Mouse (Mus musculus) forebrain, postnatal 0 days (tissue): ENCODE measurements around the gene Gm9821. TPM values are rescaled to one million over a fixed set of nuclear protein-coding genes. Genes with fewer than 3 reads are reported as not detected.

Experiments used
- ATAC-seq: fragments of 200-750 bp; cut with Nextera tagmentation; 2 replicates; pipeline ENCODE4 v1.8.0; 2017; ENCODE audit warnings: mild to moderate bottlenecking, moderate library complexity
- DNase-seq: peaks from one replicate; pipeline ENCODE4 v3.0.0-alpha.2; 2015
- H3K27ac ChIP-seq: fragments of 300-500 bp; sonication (generic); 2 replicates; pipeline ENCODE4 v1.5.1; 2014; ENCODE audit warnings: low read depth, mild to moderate bottlenecking, antibody characterized with exemption, low read length, moderate library complexity, mixed read lengths
- H3K27me3 ChIP-seq: fragments of 300-500 bp; sonication (generic); 2 replicates; pipeline ENCODE4 v1.6.1; 2014; ENCODE audit warnings: mild to moderate bottlenecking, low read length, mixed read lengths; ENCODE audit not compliant: insufficient read depth
- H3K36me3 ChIP-seq: fragments of 300-500 bp; sonication (generic); 2 replicates; pipeline ENCODE4 v1.6.1; 2014; ENCODE audit warnings: mild to moderate bottlenecking, moderate library complexity; ENCODE audit not compliant: insufficient read depth
- H3K4me1 ChIP-seq: fragments of 300-500 bp; sonication (generic); 2 replicates; pipeline ENCODE4 v1.6.1; 2014; ENCODE audit warnings: antibody characterized with exemption; ENCODE audit not compliant: insufficient read depth
- H3K4me2 ChIP-seq: fragments of 300-500 bp; sonication (generic); 2 replicates; pipeline ENCODE4 v1.6.1; 2014; ENCODE audit warnings: low read depth, mild to moderate bottlenecking, moderate library complexity
- H3K4me3 ChIP-seq: fragments of 300-500 bp; sonication (generic); 2 replicates; pipeline ENCODE4 v1.5.1; 2014; ENCODE audit warnings: low read depth, low read length, mixed read lengths
- H3K9ac ChIP-seq: fragments of 300-500 bp; sonication (generic); 2 replicates; pipeline ENCODE4 v1.6.1; 2014; ENCODE audit warnings: mild to moderate bottlenecking
- H3K9me3 ChIP-seq: fragments of 300-500 bp; sonication (generic); 2 replicates; pipeline ENCODE4 v1.6.1; 2016; ENCODE audit warnings: low read length
- CTCF ChIP-seq: sonication (generic); IDR thresholded peaks from 2 replicates; pipeline ENCODE4 v1.5.1; 2016; ENCODE audit warnings: antibody characterized with exemption, control low read depth, low read depth
- WGBS: fragments of 180-500 bp; shearing (Covaris S2); extraction: QIAGEN DNeasy Blood & Tissue Kit; methylation state at CpG from one replicate; pipeline ENCODE4 v1.1.7; 2014; 5-methylcytosine and 5-hydroxymethylcytosine counted together
- polyA plus RNA-seq: library from polyadenylated mRNA; unstranded; fragments of >200 nt; fragmentation: Nextera tagmentation; extraction: Ambion mirVana; gene quantifications from 2 replicates; pipeline ENCODE4 v1.2.1, GENCODE M21; 2015
- total RNA-seq: library from RNA; depleted of rRNA; stranded (reverse); fragments of >200 nt; gene quantifications from 2 replicates; pipeline ENCODE4 v1.2.3, GENCODE M21; 2014

The Gm9821 gene
- total and polyA plus RNA-seq, 2 experiments from 2014 or later: not detected

- peak; percentile 78 for TF ChIP-seq CTCF
These were observed 23.5 kb upstream of the Gm9821 start for GRCm38 (mm10) chr2:91921790-91922570.

DNA sequence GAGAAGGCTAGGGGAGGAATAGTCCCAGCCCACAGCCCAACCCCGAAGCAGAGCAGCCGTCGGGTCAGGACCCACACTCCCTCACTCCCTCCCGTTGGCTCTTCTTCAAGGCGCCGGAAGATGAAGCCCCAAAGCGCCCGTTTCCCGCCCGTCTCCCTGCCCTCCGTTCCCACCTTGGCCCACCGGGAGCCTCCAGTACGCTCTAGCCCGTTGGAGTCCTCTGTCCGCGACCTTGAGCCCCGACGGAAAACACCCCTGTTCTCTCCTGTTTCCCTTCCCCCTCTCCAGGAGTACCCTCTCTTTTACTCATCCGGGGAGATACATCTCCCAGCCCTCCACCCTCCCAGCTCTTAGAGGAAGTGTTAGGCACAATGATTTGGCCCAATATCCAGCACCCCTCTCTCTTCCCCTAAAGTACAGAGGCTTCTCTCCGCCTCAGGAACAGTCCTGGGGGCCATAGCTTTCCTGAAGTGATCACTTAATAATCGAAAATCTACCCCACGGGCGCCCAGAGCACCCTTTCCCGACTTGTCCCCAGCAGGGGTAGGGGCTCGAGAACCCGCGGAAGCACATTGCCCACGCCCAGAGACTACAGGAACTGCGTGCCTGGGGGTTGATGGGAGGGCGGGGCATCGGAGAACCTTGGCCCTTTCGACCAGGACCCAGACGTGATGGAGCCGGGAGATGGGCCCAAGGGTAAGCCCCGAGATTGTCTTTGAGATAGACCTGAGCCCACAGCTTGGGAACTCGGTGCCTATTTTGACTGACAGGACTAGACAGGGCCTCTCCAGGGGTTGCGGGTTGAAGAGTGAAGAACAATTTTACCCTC, 22.7 kb upstream of the Gm9821 start:
- no peak overlapping the region for H3K27ac ChIP-seq
- H3K4me1 ChIP-seq: no peaks in the 10 kb centered on the region; the same call in none of the 2 replicates
- H3K27me3 ChIP-seq: peaks cover 19% of the 10 kb centered on the region
- DNase-seq: no peak
- H3K9ac ChIP-seq: no peak overlapping the region; the same call in 1 of the 2 replicates
- WGBS: 4% methylated on average over 37 of the region's 37 CpGs
- peak overlapping the region; percentile 94 for H3K4me2 ChIP-seq
- H3K36me3 ChIP-seq: peaks cover 11% of the 10 kb centered on the region
- TF ChIP-seq CTCF: no peak
- ATAC-seq: no peak
- H3K9me3 ChIP-seq: no peaks in the 10 kb centered on the region
- peak overlapping the region; percentile 63 for H3K4me3 ChIP-seq

More at GRCm38 (mm10) chr2:91921790-91922570, 23.5 kb upstream of the Gm9821 start:
- H3K36me3 ChIP-seq: peaks cover 19% of the 10 kb centered on the region
- H3K4me3 ChIP-seq: peak overlapping the region; percentile 63
- H3K4me1 ChIP-seq: no peaks in the 10 kb centered on the region; the same call in none of the 2 replicates
- H3K9me3 ChIP-seq: no peaks in the 10 kb centered on the region
- H3K4me2 ChIP-seq: peak overlapping the region; percentile 94
- H3K27me3 ChIP-seq: peaks cover 19% of the 10 kb centered on the region
- H3K27ac ChIP-seq: 0 out of 2 replicates have a peak overlapping the region, but pooled peaks have one; percentile 9
- ATAC-seq (peak; percentile 80), DNase-seq (peak; percentile 90)
- WGBS: under 1% methylated on average over 62 of the region's 64 CpGs
- H3K9ac ChIP-seq: peak overlapping the region; percentile 60

GRCm38 (mm10) chr2:91923415-91924337, 21.8 kb upstream of the Gm9821 start:
- Histone ChIP-seq H3K9ac (no peak overlapping the region; the same call in 1 of the 2 replicates), H3K4me3 (peak overlapping the region; percentile 63), H3K27ac (no peak overlapping the region), H3K9me3 (no peaks in the 10 kb centered on the region), H3K36me3 (peaks cover 2% of the 10 kb centered on the region; the same call in 1 of the 2 replicates), H3K27me3 (peaks cover 19% of the 10 kb centered on the region), H3K4me1 (no peaks in the 10 kb centered on the region; the same call in none of the 2 replicates), H3K4me2 (peak overlapping the region; percentile 94)
- 4% methylated on average over 54 of the region's 54 CpGs for WGBS
- peak; percentile 83 for DNase-seq
- peak; percentile 38 for ATAC-seq
- peak; percentile 85 for TF ChIP-seq CTCF

DNA sequence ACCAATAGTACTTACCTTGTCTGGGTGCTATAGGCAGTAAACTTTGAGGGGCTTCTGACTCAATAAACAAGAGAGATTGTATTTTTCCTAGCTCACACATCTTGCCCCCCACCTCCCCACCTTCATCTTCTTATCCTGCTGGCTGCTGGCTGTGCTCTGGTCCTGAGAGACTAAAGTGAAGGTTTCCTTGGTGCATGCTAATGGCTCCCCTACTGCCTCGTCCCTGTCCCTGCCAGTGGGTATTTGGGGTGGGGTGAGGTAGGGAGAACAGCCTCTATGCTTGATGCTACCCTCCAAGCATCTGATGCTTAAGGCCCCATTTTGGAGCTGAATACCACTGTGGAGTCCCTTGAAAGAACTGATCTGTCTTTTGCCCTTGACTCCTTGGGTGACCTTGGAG, 20.8 kb upstream of the Gm9821 start:
- H3K4me2 ChIP-seq: no peak overlapping the region
- H3K4me1 ChIP-seq: no peaks in the 10 kb centered on the region; the same call in none of the 2 replicates
- ATAC-seq (no peak), DNase-seq (no peak)
- no peak overlapping the region for H3K27ac ChIP-seq
- no peaks in the 10 kb centered on the region for H3K9me3 ChIP-seq
- no peaks in the 10 kb centered on the region for H3K36me3 ChIP-seq
- 50% methylated on average over 1 of the region's 1 CpGs for WGBS
- peaks cover 19% of the 10 kb centered on the region for H3K27me3 ChIP-seq
- H3K4me3 ChIP-seq: no peak overlapping the region; the same call in 1 of the 2 replicates
- no peak for TF ChIP-seq CTCF
- H3K9ac ChIP-seq: no peak overlapping the region

- no peaks in the 10 kb centered on the region for H3K9me3 ChIP-seq
- WGBS: 85% methylated on average over 15 of the region's 15 CpGs
- H3K36me3 ChIP-seq: no peaks in the 10 kb centered on the region
- TF ChIP-seq CTCF: no peak
- H3K4me1 ChIP-seq: peaks cover 2% of the 10 kb centered on the region
- no peak overlapping the region for H3K4me2 ChIP-seq
- H3K27ac ChIP-seq: no peak overlapping the region
- H3K9ac ChIP-seq: no peak overlapping the region
- DNase-seq: no peak
- H3K27me3 ChIP-seq: peaks cover 19% of the 10 kb centered on the region
- ATAC-seq: no peak
- H3K4me3 ChIP-seq: no peak overlapping the region
These were observed 20.1 kb upstream of the Gm9821 start for GRCm38 (mm10) chr2:91925442-91925841.

GRCm38 (mm10) chr2:91926949-91927348, 18.6 kb upstream of the Gm9821 start, which contains the start of gene Chrm4:
TSS of gene Chrm4 (plus strand) at chr2:91927249.
- 93% methylated on average over 3 of the region's 3 CpGs for WGBS
- no peak for ATAC-seq
- H3K4me2 ChIP-seq: no peak within 1 kb of the TSS
- peaks cover 19% of the 10 kb centered on the region for H3K27me3 ChIP-seq
- H3K4me1 ChIP-seq: peaks cover 7% of the 10 kb centered on the region; the same call in 1 of the 2 replicates
- H3K27ac ChIP-seq: no peak within 1 kb of the TSS
- no peak within 1 kb of the TSS for H3K4me3 ChIP-seq
- no peak for DNase-seq
- no peaks in the 10 kb centered on the region for H3K36me3 ChIP-seq
- no peaks in the 10 kb centered on the region for H3K9me3 ChIP-seq
- H3K9ac ChIP-seq: no peak within 1 kb of the TSS
- TF ChIP-seq CTCF: no peak
